Mouse (Mus musculus) intestine, embryonic 14.5 days (tissue): ENCODE measurements around the gene Car6. TPM values are rescaled to one million over a fixed set of nuclear protein-coding genes. Genes with fewer than 3 reads are reported as not detected.

ENCODE experiments used
- ATAC-seq: fragments of 200-750 bp; cut with Nextera tagmentation; replicated peaks from 2 replicates; pipeline ENCODE4 v1.8.0; 2017; ENCODE audit warnings: low read depth, moderate number of reproducible peaks, moderate TSS enrichment, moderate library complexity; ENCODE audit not compliant: low FRiP score, low TSS enrichment
- DNase-seq: peaks from one replicate; pipeline ENCODE4 v3.0.0-alpha.2; 2018; ENCODE audit warnings: low spot score
- H3K27ac ChIP-seq: fragments of 300-500 bp; sonication (generic); 2 replicates; pipeline ENCODE4 v1.5.1; 2014; ENCODE audit warnings: low read depth, mild to moderate bottlenecking, control low read depth
- H3K27me3 ChIP-seq: fragments of 300-500 bp; sonication (generic); replicated peaks from 2 replicates; pipeline ENCODE4 v1.6.1; 2014; ENCODE audit warnings: low read length, control low read depth; ENCODE audit not compliant: control insufficient read depth, insufficient read depth
- H3K36me3 ChIP-seq: fragments of 300-500 bp; sonication (generic); 2 replicates; pipeline ENCODE4 v1.6.1; 2014; ENCODE audit warnings: low read length, control low read depth; ENCODE audit not compliant: control insufficient read depth, insufficient read depth
- H3K4me1 ChIP-seq: fragments of 300-500 bp; sonication (generic); replicated peaks from 2 replicates; pipeline ENCODE4 v1.6.1; 2014; ENCODE audit warnings: low read length, control low read depth, mixed read lengths; ENCODE audit not compliant: control insufficient read depth, insufficient read depth
- H3K4me2 ChIP-seq: fragments of 300-500 bp; sonication (generic); 2 replicates; pipeline ENCODE4 v1.6.1; 2014; ENCODE audit warnings: low read length
- H3K4me3 ChIP-seq: fragments of 300-500 bp; sonication (generic); 2 replicates; pipeline ENCODE4 v1.5.1; 2014; ENCODE audit warnings: low read depth, low read length, control low read depth, mixed read lengths
- H3K9ac ChIP-seq: fragments of 300-500 bp; sonication (generic); 2 replicates; pipeline ENCODE4 v1.6.1; 2014; ENCODE audit warnings: mild to moderate bottlenecking, low read length
- H3K9me3 ChIP-seq: fragments of 300-500 bp; sonication (generic); 2 replicates; pipeline ENCODE4 v1.6.1; 2016; ENCODE audit warnings: low read length, control low read depth; ENCODE audit not compliant: control insufficient read depth
- WGBS: fragments of 180-500 bp; shearing (Covaris S2); extraction: QIAGEN DNeasy Blood & Tissue Kit; methylation state at CpG from one replicate; pipeline ENCODE4 v1.1.7; 2014; 5-methylcytosine and 5-hydroxymethylcytosine counted together
- polyA plus RNA-seq: library from polyadenylated mRNA; unstranded; fragments of >200 nt; fragmentation: Nextera tagmentation; extraction: Ambion mirVana; gene quantifications from 2 replicates; pipeline ENCODE4 v1.2.1, GENCODE M21; 2014

The Car6 gene
- polyA plus RNA-seq, 1 experiment from 2014 or later, result not detected

- WGBS, result 29% methylated on average over 12 of the region's 12 CpGs
These were observed 56.9 kb downstream of the Car6 start for GRCm38 (mm10) chr4:150144242-150144641.

DNA sequence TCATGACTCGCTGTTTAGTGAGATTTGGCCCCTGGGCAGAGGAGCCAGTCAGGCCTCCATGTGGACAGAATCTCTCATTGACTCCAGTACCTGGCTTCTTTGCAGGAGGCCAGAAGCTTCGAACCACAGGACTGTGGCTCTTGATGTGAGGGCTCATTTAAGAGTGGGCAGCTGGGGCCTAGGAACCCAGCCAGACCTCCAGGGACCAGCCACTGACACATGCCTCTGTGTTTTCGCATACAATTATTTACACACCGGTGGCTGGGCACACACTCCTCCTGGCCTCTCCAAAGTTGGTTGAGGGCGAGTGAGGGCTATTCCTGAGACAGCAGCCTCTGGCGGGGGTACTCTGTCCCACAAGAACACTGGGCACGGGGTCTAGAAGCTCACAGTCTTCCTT lies 60.8 kb downstream of the Car6 start:
- H3K4me1 ChIP-seq, result 0 out of 2 replicates have a peak, but pooled peaks cover 5% of the 10 kb centered on the region
- ATAC-seq, result no peak
- no peaks in the 10 kb centered on the region for H3K36me3 ChIP-seq
- no peak overlapping the region for H3K4me2 ChIP-seq
- H3K9ac ChIP-seq, result no peak overlapping the region
- DNase-seq, result no peak
- no peak overlapping the region for H3K27ac ChIP-seq
- no peaks in the 10 kb centered on the region for H3K27me3 ChIP-seq
- no peaks in the 10 kb centered on the region for H3K9me3 ChIP-seq
- no peak overlapping the region for H3K4me3 ChIP-seq
- WGBS, result 73% methylated on average over 7 of the region's 7 CpGs

More at GRCm38 (mm10) chr4:150144242-150144641, 56.9 kb downstream of the Car6 start:
- ATAC-seq (no peak), DNase-seq (no peak)
- no peaks in the 10 kb centered on the region for H3K4me1 ChIP-seq
- no peaks in the 10 kb centered on the region for H3K27me3 ChIP-seq
- peaks cover 4% of the 10 kb centered on the region; the same call in 1 of the 2 replicates for H3K9me3 ChIP-seq
- no peak overlapping the region for H3K9ac ChIP-seq
- H3K36me3 ChIP-seq, result no peaks in the 10 kb centered on the region
- H3K4me3 ChIP-seq, result no peak overlapping the region
- H3K27ac ChIP-seq, result no peak overlapping the region
- H3K4me2 ChIP-seq, result no peak overlapping the region

GRCm38 (mm10) chr4:150139090-150139489 lies 62.0 kb downstream of the Car6 start:
- H3K27me3 ChIP-seq, result no peaks in the 10 kb centered on the region
- no peak overlapping the region for H3K4me3 ChIP-seq
- H3K4me2 ChIP-seq, result no peak overlapping the region
- H3K9ac ChIP-seq, result no peak overlapping the region
- 0 out of 2 replicates have a peak, but pooled peaks cover 5% of the 10 kb centered on the region for H3K4me1 ChIP-seq
- 72% methylated on average over 13 of the region's 13 CpGs for WGBS
- H3K9me3 ChIP-seq, result no peaks in the 10 kb centered on the region
- no peaks in the 10 kb centered on the region for H3K36me3 ChIP-seq
- DNase-seq (no peak), ATAC-seq (no peak)
- no peak overlapping the region for H3K27ac ChIP-seq

- Histone ChIP-seq H3K4me2 (peak overlapping the region; percentile 40), H3K36me3 (no peaks in the 10 kb centered on the region), H3K27me3 (no peaks in the 10 kb centered on the region), H3K27ac (no peak overlapping the region), H3K4me3 (no peak overlapping the region), H3K4me1 (0 out of 2 replicates have a peak, but pooled peaks cover 5% of the 10 kb centered on the region), H3K9ac (no peak overlapping the region), H3K9me3 (no peaks in the 10 kb centered on the region)
- ATAC-seq, result peak; percentile 81
- 22% methylated on average over 9 of the region's 9 CpGs for WGBS
- peak; percentile 77 for DNase-seq
These were observed 63.0 kb downstream of the Car6 start for GRCm38 (mm10) chr4:150138084-150138543.

GRCm38 (mm10) chr4:150137368-150138083 lies 63.6 kb downstream of the Car6 start:
- Histone ChIP-seq H3K4me3 (no peak overlapping the region), H3K9ac (no peak overlapping the region), H3K9me3 (no peaks in the 10 kb centered on the region), H3K36me3 (no peaks in the 10 kb centered on the region), H3K27ac (no peak overlapping the region), H3K27me3 (no peaks in the 10 kb centered on the region), H3K4me2 (no peak overlapping the region), H3K4me1 (0 out of 2 replicates have a peak, but pooled peaks cover 5% of the 10 kb centered on the region)
- 85% methylated on average over 7 of the region's 7 CpGs for WGBS
- ATAC-seq, result peak; percentile 38; the same call in 1 of the 2 replicates
- DNase-seq, result no peak

Other genes starting within 250 kb of the Car6 start
- 17.0 and 19.9 TPM in 2 replicates for gene Spsb1, start 246.3 kb downstream of the Car6 start, polyA plus RNA-seq
- gene H6pd, start 192.3 kb downstream of the Car6 start, polyA plus RNA-seq, result 11.9 and 14.0 TPM in 2 replicates
- 0.42 and 0.44 TPM in 2 replicates for gene Gpr157, start 114.0 kb downstream of the Car6 start, polyA plus RNA-seq
- 1.3 and 1.9 TPM in 2 replicates for gene Slc2a5, start 82.0 kb downstream of the Car6 start, polyA plus RNA-seq
- gene Slc2a7, start 52.4 kb downstream of the Car6 start, polyA plus RNA-seq, result not detected in 2 replicates
- 1,930 and 1,939 TPM in 2 replicates for gene Eno1, start 35.4 kb upstream of the Car6 start, polyA plus RNA-seq
- gene Rere, start 80.3 kb upstream of the Car6 start, polyA plus RNA-seq, result 38.0 and 38.1 TPM in 2 replicates